Mouse (Mus musculus) ES-Bruce4 (cell line): ENCODE measurements around the gene Slc35b3.

ENCODE experiments used
- CTCF ChIP-seq: IDR thresholded peaks from one replicate; pipeline ENCODE4 v1.8.1; 2011; ENCODE audit warnings: low read depth, low read length
- EP300 ChIP-seq: IDR thresholded peaks from 2 replicates; pipeline ENCODE4 v1.6.1; 2011; ENCODE audit warnings: low read depth, low read length; ENCODE audit not compliant: insufficient read depth

DNA sequence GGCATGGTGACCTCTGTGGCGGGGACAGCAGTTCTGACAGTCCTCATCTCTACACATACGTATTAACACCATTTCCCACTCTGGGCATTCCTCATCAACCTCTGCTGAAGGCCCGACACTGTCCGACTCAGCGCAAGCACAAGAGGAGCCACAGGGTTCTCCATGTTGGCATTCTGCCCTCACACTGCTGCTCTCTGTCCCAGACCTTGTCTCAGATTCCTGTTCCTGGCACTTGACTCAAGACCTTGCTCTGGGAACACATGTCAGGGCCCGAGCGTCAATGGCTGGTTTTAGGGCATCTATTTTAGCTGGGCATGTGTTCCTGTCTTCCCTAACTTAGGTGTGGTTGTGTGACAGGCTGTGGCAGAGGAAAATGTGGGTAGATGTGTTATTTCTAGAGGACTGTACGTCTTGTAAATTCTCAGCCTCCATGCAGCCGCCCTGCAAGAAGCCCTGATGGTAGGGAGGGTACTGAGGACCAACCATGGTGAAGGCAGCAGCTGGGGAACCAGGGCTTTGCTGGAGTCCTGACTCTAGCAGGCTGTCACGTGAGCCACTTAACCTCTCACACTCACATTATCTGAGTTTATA lies 24.7 kb downstream of the Slc35b3 start:
- TF ChIP-seq CTCF, result no peak
- TF ChIP-seq EP300, result no peak
